Mouse (Mus musculus) retina, postnatal 7 days (tissue): Measurements from ENCODE around the gene Chic1.

Experiments
- DNase-seq: peaks from one replicate; pipeline ENCODE4 v3.0.0-alpha.2; 2012; ENCODE audit warnings: low read depth, low spot score

Gene Chic1

GRCm38 (mm10) chrX:103356287-103356686, at the start of gene Chic1:
TSS of gene Chic1 (plus strand) at chrX:103356476.
- peak; percentile 69 for DNase-seq

- DNase-seq: no peak
Observed at GRCm38 (mm10) chrX:103308262-103308661, 48.0 kb upstream of the Chic1 start.

GRCm38 (mm10) chrX:103311723-103312122, 44.6 kb upstream of the Chic1 start:
- no peak for DNase-seq

GRCm38 (mm10) chrX:103314146-103314545, 42.1 kb upstream of the Chic1 start:
- no peak for DNase-seq

- DNase-seq: no peak
Observed at GRCm38 (mm10) chrX:103321146-103321545, 35.1 kb upstream of the Chic1 start, which contains the start of gene Cdx4. TSS of gene Cdx4 (plus strand) at chrX:103321398.

- DNase-seq: no peak
Observed at GRCm38 (mm10) chrX:103325900-103326299, 30.4 kb upstream of the Chic1 start.

DNA sequence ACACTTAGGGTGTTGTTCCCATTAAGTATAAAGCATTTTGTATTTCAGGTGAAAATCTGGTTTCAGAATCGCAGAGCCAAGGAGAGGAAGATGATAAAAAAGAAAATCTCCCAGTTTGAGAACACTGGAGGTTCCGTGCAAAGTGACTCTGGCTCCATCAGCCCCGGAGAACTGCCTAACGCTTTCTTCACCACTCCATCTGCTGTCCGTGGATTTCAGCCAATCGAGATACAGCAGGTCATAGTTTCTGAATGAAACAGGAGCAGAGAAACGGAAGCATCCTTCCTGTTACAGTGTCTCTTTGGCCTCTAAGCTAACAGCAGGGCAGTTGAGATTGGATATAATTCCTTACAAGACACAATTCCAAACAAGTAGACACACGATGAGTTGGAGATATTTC, 26.9 kb upstream of the Chic1 start:
- no peak for DNase-seq

DNA sequence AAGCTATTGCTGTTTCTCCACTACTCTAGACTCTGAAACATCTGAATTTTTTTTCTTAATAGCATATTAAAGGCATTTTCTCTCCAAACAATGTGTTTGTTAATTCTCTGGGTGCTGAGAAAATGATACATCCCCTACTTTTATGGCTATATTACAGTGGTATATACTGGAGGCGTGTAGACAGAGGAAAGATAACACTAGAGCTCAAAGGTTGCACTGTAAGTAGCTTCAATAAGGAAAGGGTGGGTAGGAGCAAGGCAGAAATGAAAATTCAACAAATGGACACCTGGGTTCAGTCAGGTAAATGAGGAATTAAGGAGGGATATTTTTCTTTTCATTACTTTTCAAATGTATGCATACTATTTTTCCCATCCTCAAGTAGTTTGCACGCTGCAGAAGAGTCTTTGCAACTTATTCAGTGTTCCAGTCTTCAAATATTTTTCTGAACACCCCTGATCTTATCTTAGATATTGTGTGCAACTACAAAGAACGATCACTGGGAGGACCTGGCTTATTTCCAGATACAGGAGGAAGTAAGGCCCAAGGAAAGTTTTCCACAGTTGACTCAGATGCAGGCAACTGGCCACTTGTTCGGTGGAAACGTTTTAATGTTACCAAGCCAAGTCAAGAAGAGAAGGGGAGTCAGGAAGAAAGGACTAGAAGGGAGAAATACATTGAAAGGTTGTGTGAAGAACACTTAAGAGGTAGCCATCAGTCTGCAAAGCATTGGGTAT, 25.0 kb upstream of the Chic1 start:
- no peak for DNase-seq

DNA sequence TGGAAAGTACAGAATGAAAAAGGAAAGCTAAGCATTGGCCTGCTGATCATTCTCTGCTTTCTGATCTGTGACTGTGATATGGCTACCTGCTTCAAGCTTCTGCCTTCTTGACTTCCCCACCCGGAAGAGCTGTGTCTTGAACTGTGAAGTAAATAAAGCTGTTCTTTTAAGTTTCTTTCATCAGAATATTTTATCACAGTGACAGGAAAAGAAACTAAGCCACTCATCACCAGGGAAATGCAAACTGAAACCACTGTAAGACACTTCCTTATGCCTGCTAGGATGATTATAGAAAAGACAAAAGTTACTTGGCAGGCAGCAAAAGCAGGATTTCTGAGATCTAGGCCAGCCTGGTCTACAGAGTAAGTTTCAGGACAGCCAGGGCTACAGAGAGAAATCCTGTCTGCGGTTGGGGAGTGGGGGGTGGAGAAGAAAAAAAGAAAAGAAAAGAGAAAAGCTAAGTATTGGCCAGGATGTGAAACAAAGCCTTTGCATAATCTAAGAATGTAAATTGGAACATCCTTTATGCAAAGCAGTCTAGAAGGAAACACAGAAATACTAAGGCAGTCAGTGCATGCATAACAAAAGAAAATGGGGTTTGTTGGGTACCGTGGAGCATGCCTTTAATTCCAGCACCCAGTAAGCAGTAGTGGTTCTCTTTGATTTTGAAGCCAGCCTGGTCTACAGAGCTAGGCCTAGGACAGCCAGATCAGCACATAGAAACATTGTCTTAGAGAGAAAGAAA, 14.7 kb upstream of the Chic1 start:
- DNase-seq: no peak

GRCm38 (mm10) chrX:103355784-103356183, 492 bp upstream of the Chic1 start:
- DNase-seq: no peak

DNA sequence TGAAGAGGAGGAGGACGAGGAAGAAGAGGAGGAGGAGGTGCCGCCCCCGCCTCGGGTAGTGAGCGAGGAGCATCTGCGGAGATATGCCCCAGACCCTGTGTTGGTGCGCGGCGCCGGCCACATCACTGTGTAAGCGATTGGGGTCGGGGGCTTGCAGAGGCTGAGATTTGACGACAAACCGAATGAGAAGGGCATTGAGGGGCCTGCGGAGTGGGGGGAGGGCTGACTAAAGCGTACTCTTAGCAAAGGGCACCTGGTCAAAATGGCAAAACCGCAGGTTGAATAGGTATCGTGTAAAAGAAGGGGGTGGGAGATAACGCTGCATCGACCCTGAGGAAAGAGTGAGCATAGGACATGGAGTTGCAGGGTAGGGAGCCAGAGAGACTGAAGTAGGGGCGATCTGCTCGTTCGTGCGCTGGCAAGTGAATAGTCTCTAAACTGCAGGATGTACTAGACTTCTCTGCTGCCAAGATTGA, 523 bp downstream of the Chic1 start:
- DNase-seq: no peak

DNA sequence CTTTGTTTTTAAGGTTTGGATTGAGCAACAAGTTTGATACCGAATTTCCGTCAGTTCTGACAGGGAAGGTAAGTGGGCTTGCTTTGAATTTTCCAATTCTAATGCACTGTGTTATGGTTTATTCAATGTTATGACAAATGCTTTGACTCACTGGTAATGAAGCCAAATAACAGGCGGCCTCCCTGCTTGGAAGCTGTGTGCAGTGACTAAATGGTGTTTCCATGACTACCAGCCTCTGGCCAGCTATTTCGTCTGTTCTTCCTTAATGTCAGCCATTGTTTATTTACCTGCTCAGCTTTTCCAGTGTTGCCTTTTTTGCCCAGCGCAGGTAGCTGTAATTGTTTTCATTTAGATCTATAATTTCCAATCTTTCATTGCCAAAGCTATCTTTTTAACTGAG, 9.9 kb downstream of the Chic1 start:
- DNase-seq: no peak

DNA sequence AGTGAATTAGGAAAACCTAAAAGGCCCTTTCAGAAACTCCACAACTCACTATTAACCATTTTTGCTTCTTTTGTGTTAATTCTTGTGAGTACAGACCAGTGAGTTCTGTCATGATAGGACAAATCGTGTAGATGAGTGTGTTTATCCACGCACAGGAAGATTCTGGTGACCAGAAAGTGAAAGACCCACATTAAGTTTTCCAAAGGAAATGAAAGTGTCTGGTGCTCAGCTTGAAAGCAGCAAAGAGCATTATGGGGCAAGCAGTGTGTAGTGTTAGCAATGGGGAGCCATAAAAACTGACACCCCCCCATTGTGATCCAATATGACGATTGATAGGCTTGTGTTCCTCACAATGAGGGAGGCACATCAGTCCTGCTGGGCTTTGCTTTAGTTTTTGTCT, 12.4 kb downstream of the Chic1 start:
- DNase-seq: no peak

DNA sequence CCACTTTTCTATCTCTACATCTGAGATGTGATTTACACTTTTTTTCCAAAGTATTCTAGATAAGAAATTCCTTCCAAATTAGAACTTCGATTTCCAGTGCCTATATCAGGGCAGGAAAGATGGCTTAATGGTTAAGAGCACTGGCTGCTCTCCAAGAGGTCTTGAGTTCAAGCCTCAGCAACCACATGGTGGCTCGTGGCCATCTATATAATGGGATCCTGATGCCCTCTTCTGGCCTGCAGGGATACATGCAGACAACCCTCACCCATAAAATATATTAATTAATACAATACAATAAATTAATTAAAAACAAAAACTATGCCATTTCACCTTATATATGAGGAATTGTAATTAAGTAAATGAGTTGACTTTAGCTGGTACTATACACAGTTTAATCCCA, 14.9 kb downstream of the Chic1 start:
- no peak for DNase-seq

- no peak for DNase-seq
Observed at GRCm38 (mm10) chrX:103371627-103372026, 15.4 kb downstream of the Chic1 start.

DNA sequence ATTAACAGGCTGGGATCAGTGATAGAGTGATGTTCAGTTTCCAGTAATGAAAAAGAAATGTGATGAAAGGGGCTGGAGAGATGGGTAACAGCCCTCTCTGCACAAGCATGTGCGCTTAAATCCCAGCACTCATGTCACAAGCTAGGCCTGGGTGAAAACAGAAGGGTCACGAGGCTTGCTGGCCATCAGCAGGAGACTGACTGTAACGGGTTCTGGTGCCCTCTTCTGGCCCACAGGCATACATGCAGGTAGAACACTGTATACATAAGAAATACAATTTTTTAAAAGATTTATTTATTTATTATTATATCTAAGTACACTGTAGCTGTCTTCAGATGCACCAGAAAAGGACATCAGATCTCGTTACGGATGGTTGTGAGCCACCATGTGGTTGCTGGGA, 18.0 kb downstream of the Chic1 start:
- no peak for DNase-seq

GRCm38 (mm10) chrX:103384528-103384927, 28.3 kb downstream of the Chic1 start:
- DNase-seq: no peak

DNA sequence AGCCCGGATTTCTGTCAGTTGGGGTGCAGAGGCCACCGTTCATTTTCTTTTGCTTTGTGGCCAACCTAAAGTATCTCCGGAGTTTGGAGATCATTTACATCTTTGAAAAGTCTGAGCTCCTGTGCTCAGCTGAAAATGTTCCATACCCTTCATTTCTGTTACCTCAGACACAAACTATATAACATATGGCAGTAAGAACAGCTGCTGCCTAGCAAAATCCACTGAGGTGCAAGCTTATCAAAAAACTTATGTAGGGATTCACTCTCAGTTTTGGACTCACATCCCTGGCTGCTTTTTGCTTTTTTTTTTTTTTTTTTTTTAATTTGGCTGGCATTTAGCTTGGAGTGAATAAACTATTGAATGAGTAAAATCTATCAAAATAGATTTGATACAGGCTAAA, 31.9 kb downstream of the Chic1 start:
- DNase-seq: no peak

DNA sequence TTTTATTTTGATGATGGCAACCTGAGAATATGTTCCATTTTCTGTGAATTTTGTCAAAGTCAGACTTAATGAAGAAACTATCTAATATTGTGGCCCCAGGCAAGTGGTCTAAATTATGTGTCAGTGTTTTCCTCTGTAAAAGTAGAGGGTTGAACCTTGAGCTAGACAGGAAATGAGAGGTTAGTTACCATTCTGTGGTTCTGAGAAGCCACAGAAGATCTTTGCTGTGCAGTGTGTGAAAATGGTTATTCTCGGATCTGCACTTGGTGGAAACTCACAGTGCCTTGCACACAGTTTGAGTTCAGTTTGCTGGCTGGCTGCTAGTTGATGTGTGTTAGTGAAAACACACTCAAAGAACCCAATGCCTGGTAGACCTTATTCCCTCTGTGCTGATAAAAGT, 37.6 kb downstream of the Chic1 start:
- DNase-seq: no peak

- DNase-seq: no peak
Observed at GRCm38 (mm10) chrX:103405021-103405420, 48.7 kb downstream of the Chic1 start.

- no peak for DNase-seq
Observed at GRCm38 (mm10) chrX:103414167-103414566, 57.9 kb downstream of the Chic1 start, which contains the start of gene Tsx. TSS of gene Tsx (plus strand) at chrX:103414467.

DNA sequence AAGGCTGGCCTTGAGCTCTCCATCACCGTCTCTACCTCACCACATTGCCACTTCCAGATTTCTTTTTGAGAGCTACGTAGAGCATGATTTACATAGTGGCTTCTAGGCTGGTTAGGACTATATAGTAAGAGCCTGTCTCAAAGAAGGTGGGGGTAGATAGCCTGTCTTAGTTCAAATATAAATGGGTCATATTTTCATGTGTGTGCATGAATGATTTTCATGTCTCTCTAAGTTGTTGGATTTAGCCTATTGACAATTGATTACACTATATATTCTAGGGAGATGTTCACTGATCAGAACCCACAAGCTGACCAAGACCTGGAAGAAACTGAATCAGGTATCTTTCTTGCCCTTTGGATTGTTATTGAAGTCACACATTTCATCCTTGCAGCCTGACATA, 65.4 kb downstream of the Chic1 start, which contains the start of gene Gm26992:
TSS of gene Gm26992 (plus strand) at position 301 of the 400 bp plus-strand sequence.
- no peak for DNase-seq

DNA sequence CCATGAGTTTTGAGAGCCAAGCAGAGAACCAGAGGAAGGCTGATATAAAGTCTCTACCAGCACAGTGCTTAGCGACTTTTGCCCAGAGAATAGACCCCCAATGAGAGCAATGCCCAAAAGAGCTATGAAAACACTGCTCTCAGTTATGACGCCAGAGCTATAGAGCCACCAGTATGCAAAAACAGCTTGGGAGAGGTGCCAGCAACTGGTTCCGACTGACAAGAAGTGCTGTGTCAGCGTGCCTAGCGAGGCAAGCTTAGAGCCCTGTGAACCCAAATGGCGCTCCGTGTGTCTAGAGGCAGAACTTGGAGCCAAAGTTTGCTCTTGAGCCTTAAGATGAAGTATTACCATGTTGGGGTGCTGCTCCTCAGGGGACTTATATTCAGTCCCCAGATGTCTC, 71.4 kb downstream of the Chic1 start:
- DNase-seq: no peak
